ENCODE assay signal across 30 mouse cellular contexts in genomic region chr4:87078726-87079125, GRCm38 (mm10).
DNase-seq lines count a peak whose midpoint lies in the region; ATAC-seq and TF ChIP-seq lines count a peak whose summit lies in the region.
"Had no signal": no experiment of that assay in that cellular context is flagged by ENCODE, and none has a peak within 500 bp of the region (broad histone marks: within the 10 kb centered on the region; RNA-seq: fewer than 3 reads in every experiment).

No protein-coding gene starts in this region.

- ATAC-seq in kidney, embryonic 14.5 days (ENCODE audit: low FRiP score, low TSS enrichment), result no peak
- peak; percentile 66; the same call in 1 of the 2 replicates for ATAC-seq in kidney, postnatal 0 days (replicated peaks; ENCODE audit: low FRiP score, low read depth)
- ATAC-seq: CD4-positive, CD25-positive, alpha-beta regulatory T cell, adult 4 months; forebrain, embryonic 13.5 days; intestine, postnatal 0 days; midbrain, embryonic 15.5 days had no signal

- no peak overlapping the region for H3K27ac ChIP-seq in kidney, embryonic 14.5 days (ENCODE audit: low read depth, low read length)
- no peak overlapping the region for H3K27ac ChIP-seq in kidney, postnatal 0 days
- H3K27ac ChIP-seq: embryonic facial prominence, embryonic 12.5 days; forebrain, embryonic 13.5 days; hindbrain, embryonic 12.5 days; limb, embryonic 10.5 days; liver, embryonic 15.5 days; lung, embryonic 15.5 days; midbrain, embryonic 15.5 days; neural tube, embryonic 15.5 days had no signal

- no peaks in the 10 kb centered on the region for H3K79me2 ChIP-seq in myocyte (ENCODE audit: control insufficient read depth, insufficient read depth)

- H3K4me2 ChIP-seq in kidney, embryonic 14.5 days (replicated peaks; ENCODE audit: low read depth, low read length), result no peak overlapping the region
- no peak overlapping the region for H3K4me2 ChIP-seq in kidney, postnatal 0 days (ENCODE audit: low read length)
- peak overlapping the region; percentile 1 for H3K4me2 ChIP-seq in myocyte (ENCODE audit: low read depth)
- H3K4me2 ChIP-seq: embryonic facial prominence, embryonic 12.5 days; forebrain, embryonic 13.5 days; heart, embryonic 12.5 days; hindbrain, embryonic 12.5 days; liver, embryonic 15.5 days; lung, embryonic 15.5 days; midbrain, embryonic 15.5 days; neural tube, embryonic 15.5 days had no signal

- H3K4me3 ChIP-seq in kidney, embryonic 14.5 days (ENCODE audit: low read length), result no peak overlapping the region
- H3K4me3 ChIP-seq in kidney, postnatal 0 days (replicated peaks; ENCODE audit: low read depth, low read length), result no peak overlapping the region
- H3K4me3 ChIP-seq in myocyte, result no peak overlapping the region
- H3K4me3 ChIP-seq: embryonic facial prominence, embryonic 12.5 days; erythroblast, embryonic 14.5 days; forebrain, embryonic 13.5 days; heart, embryonic 12.5 days; hindbrain, embryonic 12.5 days; limb, embryonic 10.5 days; liver, embryonic 15.5 days; lung, embryonic 15.5 days; midbrain, embryonic 15.5 days; neural tube, embryonic 15.5 days had no signal

- H3K36me3 ChIP-seq in kidney, embryonic 14.5 days (ENCODE audit: control insufficient read depth, insufficient read depth, low read length), result no peaks in the 10 kb centered on the region
- H3K36me3 ChIP-seq in kidney, postnatal 0 days (ENCODE audit: insufficient read depth, low read length), result no peaks in the 10 kb centered on the region
- H3K36me3 ChIP-seq in myocyte (ENCODE audit: control insufficient read depth, insufficient read depth), result no peaks in the 10 kb centered on the region
- H3K36me3 ChIP-seq: embryonic facial prominence, embryonic 12.5 days; heart, embryonic 12.5 days; hindbrain, embryonic 12.5 days; limb, embryonic 10.5 days; liver, embryonic 15.5 days; lung, embryonic 15.5 days; midbrain, embryonic 15.5 days; neural tube, embryonic 15.5 days had no signal

- TF ChIP-seq CTCF in kidney, postnatal 0 days (IDR thresholded peaks at IDR 0.05; ENCODE audit: low read depth), result no peak

- no peaks in the 10 kb centered on the region for H3K27me3 ChIP-seq in kidney, embryonic 14.5 days (ENCODE audit: control insufficient read depth, insufficient read depth, low read length)
- no peaks in the 10 kb centered on the region for H3K27me3 ChIP-seq in kidney, postnatal 0 days (ENCODE audit: insufficient read depth, low read length)
- no peaks in the 10 kb centered on the region for H3K27me3 ChIP-seq in myocyte (ENCODE audit: control insufficient read depth, insufficient read depth, insufficient read length)
- H3K27me3 ChIP-seq: embryonic facial prominence, embryonic 12.5 days; forebrain, embryonic 13.5 days; heart, embryonic 12.5 days; hindbrain, embryonic 12.5 days; liver, embryonic 15.5 days; lung, embryonic 15.5 days; midbrain, embryonic 15.5 days; neural tube, embryonic 15.5 days had no signal

- 56% methylated on average over 2 of the region's 2 CpGs for WGBS in kidney, embryonic 14.5 days
- 31% methylated on average over 2 of the region's 2 CpGs for WGBS in kidney, postnatal 0 days

- H3K4me1 ChIP-seq in kidney, embryonic 14.5 days (ENCODE audit: control insufficient read depth, insufficient read depth, low read length), result no peaks in the 10 kb centered on the region
- no peaks in the 10 kb centered on the region for H3K4me1 ChIP-seq in kidney, postnatal 0 days (replicated peaks; ENCODE audit: insufficient read depth, low read length)
- H3K4me1 ChIP-seq: embryonic facial prominence, embryonic 12.5 days; forebrain, embryonic 13.5 days; hindbrain, embryonic 12.5 days; limb, embryonic 10.5 days; liver, embryonic 15.5 days; lung, embryonic 15.5 days; midbrain, embryonic 15.5 days; neural tube, embryonic 15.5 days had no signal

- no peak overlapping the region for H3ac ChIP-seq in myocyte (ENCODE audit: control insufficient read depth, insufficient read length)

- no peak overlapping the region for H3K9ac ChIP-seq in kidney, embryonic 14.5 days (ENCODE audit: low read depth, low read length)
- H3K9ac ChIP-seq in kidney, postnatal 0 days (ENCODE audit: low read depth, low read length), result no peak overlapping the region
- H3K9ac ChIP-seq: embryonic facial prominence, embryonic 12.5 days; forebrain, embryonic 13.5 days; heart, embryonic 12.5 days; hindbrain, embryonic 12.5 days; liver, embryonic 15.5 days; lung, embryonic 15.5 days; midbrain, embryonic 15.5 days; neural tube, embryonic 15.5 days had no signal

- TF ChIP-seq POLR2A in myocyte (IDR thresholded peaks at IDR 0.05; ENCODE audit: insufficient read length, low read depth), result no peak

- peak; percentile 58 for DNase-seq in kidney, adult 11 months
- DNase-seq in kidney, adult 18-20 months, result peak; percentile 4
- DNase-seq in kidney, postnatal 0 days (ENCODE audit: low spot score), result no peak
- no peak for DNase-seq in cerebellum, adult 18-20 months
- no peak for DNase-seq in gastrocnemius, adult 18-20 months (ENCODE audit: low spot score)
- no peak for DNase-seq in urinary bladder, postnatal 36 days (ENCODE audit: low spot score in 2 of 2)
- DNase-seq: gastrocnemius, postnatal 14 days; heart, adult 11 months; heart, postnatal 10 days; layer of hippocampus, adult 9-11 months; liver; lung, postnatal 36 days; right cerebral cortex, adult 18-20 months; right cerebral cortex, postnatal 4 days; thymus, adult 2 months; thymus, postnatal 4 days had no signal

- no peaks in the 10 kb centered on the region for H3K9me3 ChIP-seq in kidney, embryonic 14.5 days (ENCODE audit: control insufficient read depth, low read length)
- no peaks in the 10 kb centered on the region for H3K9me3 ChIP-seq in kidney, postnatal 0 days (replicated peaks; ENCODE audit: low read length)
- H3K9me3 ChIP-seq: embryonic facial prominence, embryonic 12.5 days; forebrain, embryonic 13.5 days; heart, embryonic 12.5 days; hindbrain, embryonic 12.5 days; limb, embryonic 10.5 days; liver, embryonic 15.5 days; lung, embryonic 15.5 days; midbrain, embryonic 15.5 days; neural tube, embryonic 15.5 days had no signal

TF ChIP-seq in myocyte, 11 proteins besides CTCF, POLR2A, EP300 and RAD21:
- TF ChIP-seq CEBPB (IDR thresholded peaks at IDR 0.05; ENCODE audit: insufficient read depth, poor library complexity, severe bottlenecking) (no peak), TCF12 (IDR thresholded peaks at IDR 0.05; ENCODE audit: insufficient read depth, poor library complexity, severe bottlenecking) (no peak), E2F4 (IDR thresholded peaks at IDR 0.05; ENCODE audit: insufficient read depth) (no peak), REST (IDR thresholded peaks at IDR 0.05; ENCODE audit: insufficient read depth, insufficient read length) (no peak), TCF3 (IDR thresholded peaks at IDR 0.05; ENCODE audit: insufficient read length, low read depth) (no peak), MAX (IDR thresholded peaks at IDR 0.05; ENCODE audit: low read depth) (no peak), SRF (IDR thresholded peaks at IDR 0.05; ENCODE audit: control insufficient read depth, insufficient read length, low read depth) (no peak), USF1 (IDR thresholded peaks at IDR 0.05; ENCODE audit: low read depth) (no peak), MYOG (IDR thresholded peaks at IDR 0.05; ENCODE audit: control insufficient read depth in 1 of 3, insufficient read depth in 1 of 3, insufficient read length in 2 of 3, low read depth in 2 of 3) (no peak), MYOD1 (IDR thresholded peaks at IDR 0.05; ENCODE audit: control insufficient read depth in 1 of 3, insufficient read length in 2 of 3, low read depth in 2 of 3) (no peak), POLR2AphosphoS2 (IDR thresholded peaks at IDR 0.05; ENCODE audit: insufficient read length, low read depth) (no peak)

Comparison
In these comparisons a context has a peak if more than half of its experiments do, and no peak if none do; other contexts are left out.
1. DNase-seq: peak in kidney, adult 11 months (single experiment) and kidney, adult 18-20 months (single experiment); none in kidney, postnatal 0 days (single experiment), cerebellum, adult 18-20 months (0 of 2), gastrocnemius, adult 18-20 months (single experiment) and urinary bladder, postnatal 36 days (0 of 2).